Mouse (Mus musculus): ENCODE results near the gene D230025D16Rik. TPM values are rescaled to one million over a fixed set of nuclear protein-coding genes. Genes with fewer than 3 reads are reported as not detected.

Gene D230025D16Rik
- total and polyA plus RNA-seq, 2 experiments: 54.9 to 67.3 TPM

- H3K9ac ChIP-seq (ENCODE audit: low read depth, low read length): no peak overlapping the region
- DNase-seq (ENCODE audit: extremely low read depth, low read depth, low spot score): no peak
- peaks cover 2% of the 10 kb centered on the region for H3K79me2 ChIP-seq (ENCODE audit: control insufficient read depth, insufficient read depth, low read length)
- no peaks in the 10 kb centered on the region for H3K27me3 ChIP-seq (ENCODE audit: control insufficient read depth, insufficient read depth, low read length)
- peaks cover 28% of the 10 kb centered on the region for H3K36me3 ChIP-seq (ENCODE audit: control insufficient read depth, insufficient read depth, low read length)
- 96% methylated on average over 5 of the region's 5 CpGs for WGBS
- no peak overlapping the region for H3K27ac ChIP-seq (replicated peaks; ENCODE audit: insufficient read depth, low read depth, low read length)
- no peak for TF ChIP-seq CTCF (IDR thresholded peaks at IDR 0.05; ENCODE audit: low read depth, low read length)
- TF ChIP-seq POLR2A (IDR thresholded peaks at IDR 0.05; ENCODE audit: extremely low read depth, insufficient read depth, low read length): no peak
- no peak overlapping the region for H3K4me3 ChIP-seq (ENCODE audit: insufficient read depth, low read depth, low read length)
- no peaks in the 10 kb centered on the region for H3K4me1 ChIP-seq (ENCODE audit: control insufficient read depth, insufficient read depth, low read length)
These were observed 32.8 kb upstream of the D230025D16Rik start for GRCm38 (mm10) chr8:105192182-105192581.

GRCm38 (mm10) chr8:105205748-105206147, 19.2 kb upstream of the D230025D16Rik start:
- H3K4me1 ChIP-seq (ENCODE audit: control insufficient read depth, insufficient read depth, low read length): peaks cover 8% of the 10 kb centered on the region; the same call in 1 of the 2 replicates
- DNase-seq (ENCODE audit: extremely low read depth, low read depth, low spot score): no peak
- peaks cover 14% of the 10 kb centered on the region for H3K36me3 ChIP-seq (ENCODE audit: control insufficient read depth, insufficient read depth, low read length)
- TF ChIP-seq POLR2A (IDR thresholded peaks at IDR 0.05; ENCODE audit: extremely low read depth, insufficient read depth, low read length): no peak
- no peak for TF ChIP-seq CTCF (IDR thresholded peaks at IDR 0.05; ENCODE audit: low read depth, low read length)
- H3K27ac ChIP-seq (replicated peaks; ENCODE audit: insufficient read depth, low read depth, low read length): no peak overlapping the region
- no peaks in the 10 kb centered on the region for H3K27me3 ChIP-seq (ENCODE audit: control insufficient read depth, insufficient read depth, low read length)
- H3K9ac ChIP-seq (ENCODE audit: low read depth, low read length): no peak overlapping the region
- H3K4me3 ChIP-seq (ENCODE audit: insufficient read depth, low read depth, low read length): no peak overlapping the region
- H3K79me2 ChIP-seq (ENCODE audit: control insufficient read depth, insufficient read depth, low read length): no peaks in the 10 kb centered on the region
- WGBS: 94% methylated on average over 1 of the region's 1 CpGs

- H3K36me3 ChIP-seq (ENCODE audit: control insufficient read depth, insufficient read depth, low read length): peaks cover 12% of the 10 kb centered on the region
- H3K4me1 ChIP-seq (ENCODE audit: control insufficient read depth, insufficient read depth, low read length): peaks cover 8% of the 10 kb centered on the region; the same call in 1 of the 2 replicates
- H3K79me2 ChIP-seq (ENCODE audit: control insufficient read depth, insufficient read depth, low read length): no peaks in the 10 kb centered on the region
- H3K9ac ChIP-seq (ENCODE audit: low read depth, low read length): no peak overlapping the region
- no peak overlapping the region for H3K4me3 ChIP-seq (ENCODE audit: insufficient read depth, low read depth, low read length)
- no peak for DNase-seq (ENCODE audit: extremely low read depth, low read depth, low spot score)
- TF ChIP-seq POLR2A (IDR thresholded peaks at IDR 0.05; ENCODE audit: extremely low read depth, insufficient read depth, low read length) (no peak), CTCF (IDR thresholded peaks at IDR 0.05; ENCODE audit: low read depth, low read length) (no peak)
- WGBS: 31% methylated on average over 7 of the region's 7 CpGs
- no peak overlapping the region for H3K27ac ChIP-seq (replicated peaks; ENCODE audit: insufficient read depth, low read depth, low read length)
- H3K27me3 ChIP-seq (ENCODE audit: control insufficient read depth, insufficient read depth, low read length): no peaks in the 10 kb centered on the region
These were observed 18.1 kb upstream of the D230025D16Rik start for GRCm38 (mm10) chr8:105206766-105207275.

- no peak for TF ChIP-seq POLR2A (IDR thresholded peaks at IDR 0.05; ENCODE audit: extremely low read depth, insufficient read depth, low read length)
- no peak for TF ChIP-seq CTCF (IDR thresholded peaks at IDR 0.05; ENCODE audit: low read depth, low read length)
- Histone ChIP-seq H3K4me3 (ENCODE audit: insufficient read depth, low read depth, low read length) (no peak overlapping the region), H3K79me2 (ENCODE audit: control insufficient read depth, insufficient read depth, low read length) (no peaks in the 10 kb centered on the region; the same call in 1 of the 2 replicates), H3K4me1 (ENCODE audit: control insufficient read depth, insufficient read depth, low read length) (peaks cover 8% of the 10 kb centered on the region; the same call in 1 of the 2 replicates), H3K27ac (replicated peaks; ENCODE audit: insufficient read depth, low read depth, low read length) (no peak overlapping the region), H3K27me3 (ENCODE audit: control insufficient read depth, insufficient read depth, low read length) (no peaks in the 10 kb centered on the region), H3K36me3 (ENCODE audit: control insufficient read depth, insufficient read depth, low read length) (peaks cover 8% of the 10 kb centered on the region), H3K9ac (ENCODE audit: low read depth, low read length) (no peak overlapping the region)
- 92% methylated on average over 2 of the region's 2 CpGs for WGBS
- DNase-seq (ENCODE audit: extremely low read depth, low read depth, low spot score): no peak
These were observed 17.2 kb upstream of the D230025D16Rik start for GRCm38 (mm10) chr8:105207675-105208273.

GRCm38 (mm10) chr8:105209153-105210110, 15.5 kb upstream of the D230025D16Rik start:
- H3K36me3 ChIP-seq (ENCODE audit: control insufficient read depth, insufficient read depth, low read length): peaks cover 4% of the 10 kb centered on the region; the same call in 1 of the 2 replicates
- peaks cover 8% of the 10 kb centered on the region; the same call in 1 of the 2 replicates for H3K4me1 ChIP-seq (ENCODE audit: control insufficient read depth, insufficient read depth, low read length)
- no peak overlapping the region for H3K4me3 ChIP-seq (ENCODE audit: insufficient read depth, low read depth, low read length)
- TF ChIP-seq CTCF (IDR thresholded peaks at IDR 0.05; ENCODE audit: low read depth, low read length): no peak
- TF ChIP-seq POLR2A (IDR thresholded peaks at IDR 0.05; ENCODE audit: extremely low read depth, insufficient read depth, low read length): no peak
- H3K79me2 ChIP-seq (ENCODE audit: control insufficient read depth, insufficient read depth, low read length): no peaks in the 10 kb centered on the region; the same call in 1 of the 2 replicates
- WGBS: 67% methylated on average over 1 of the region's 1 CpGs
- H3K27me3 ChIP-seq (ENCODE audit: control insufficient read depth, insufficient read depth, low read length): no peaks in the 10 kb centered on the region
- DNase-seq (ENCODE audit: extremely low read depth, low read depth, low spot score): peak; percentile 86
- peak overlapping the region; percentile 55; the same call in 1 of the 2 replicates for H3K27ac ChIP-seq (replicated peaks; ENCODE audit: insufficient read depth, low read depth, low read length)
- no peak overlapping the region for H3K9ac ChIP-seq (ENCODE audit: low read depth, low read length)
